Mouse (Mus musculus) stomach, embryonic 14.5 days (tissue): ENCODE measurements around the gene Slc17a1. TPM values are rescaled to one million over a fixed set of nuclear protein-coding genes. Genes with fewer than 3 reads are reported as not detected.

Experiments
- microRNA-seq: library from miRNA; unstranded; fragments of <30 nt; microRNA quantifications from one replicate; pipeline ENCODE4, GENCODE M21; 2016
- polyA plus RNA-seq: library from polyadenylated mRNA; unstranded; fragments of >200 nt; fragmentation: Nextera tagmentation; extraction: Ambion mirVana; gene quantifications from 2 replicates; pipeline ENCODE4 v1.2.1, GENCODE M21; 2014

Gene Slc17a1
- polyA plus RNA-seq, 1 experiment from 2014 or later: not detected

Small RNAs within 50 kb of the gene (microRNA-seq; reads per million reads assigned to microRNA genes)
- gene Gm44344: not detected

Other genes with a start within 250 kb of the Slc17a1 start
- 2.7 and 2.8 TPM in 2 replicates for gene Hist1h2be, start 246.6 kb upstream of the Slc17a1 start, polyA plus RNA-seq
- gene Hist1h1e, start 245.2 kb upstream of the Slc17a1 start, polyA plus RNA-seq: 17.5 and 18.7 TPM in 2 replicates
- 2.4 and 3.2 TPM in 2 replicates for gene Hist1h2ac, start 183.8 kb upstream of the Slc17a1 start, polyA plus RNA-seq
- gene Hist1h2bc, start 183.6 kb upstream of the Slc17a1 start, polyA plus RNA-seq: 58.8 and 65.1 TPM in 2 replicates
- not detected in 2 replicates for gene Hist1h1t, start 171.9 kb upstream of the Slc17a1 start, polyA plus RNA-seq
- 7.2 and 9.6 TPM in 2 replicates for gene Hist1h4c, start 169.3 kb upstream of the Slc17a1 start, polyA plus RNA-seq
- gene Hfe, start 156.9 kb upstream of the Slc17a1 start, polyA plus RNA-seq: 6.1 and 6.8 TPM in 2 replicates
- gene Hist1h1c, start 128.9 kb upstream of the Slc17a1 start, polyA plus RNA-seq: 38.5 and 39.4 TPM in 2 replicates
- gene Hist1h3c, start 122.1 kb upstream of the Slc17a1 start, polyA plus RNA-seq: 6.1 and 8.4 TPM in 2 replicates
- gene Hist1h2bb, start 121.0 kb upstream of the Slc17a1 start, polyA plus RNA-seq: 2.0 and 2.1 TPM in 2 replicates
- gene Hist1h2ab, start 116.6 kb upstream of the Slc17a1 start, polyA plus RNA-seq: 38.8 and 50.2 TPM in 2 replicates
- 11.1 and 11.8 TPM in 2 replicates for gene Hist1h3b, start 115.5 kb upstream of the Slc17a1 start, polyA plus RNA-seq
- 2.5 and 3.3 TPM in 2 replicates for gene Hist1h4b, start 110.7 kb upstream of the Slc17a1 start, polyA plus RNA-seq
- gene Hist1h4a, start 106.5 kb upstream of the Slc17a1 start, polyA plus RNA-seq: not detected in 2 replicates
- gene Hist1h3a, start 105.4 kb upstream of the Slc17a1 start, polyA plus RNA-seq: 6.1 and 6.5 TPM in 2 replicates
- gene Hist1h1a, start 104.1 kb upstream of the Slc17a1 start, polyA plus RNA-seq: 2.4 and 3.6 TPM in 2 replicates
- gene Trim38, start 97.8 kb upstream of the Slc17a1 start, polyA plus RNA-seq: not detected in 2 replicates
- gene Slc17a2, start 60.8 kb upstream of the Slc17a1 start, polyA plus RNA-seq: 0.13 and 0.17 TPM in 2 replicates
- gene Slc17a3, start 28.3 kb upstream of the Slc17a1 start, polyA plus RNA-seq: not detected in 2 replicates
- 0.53 and 0.85 TPM in 2 replicates for gene Slc17a4, start 47.3 kb downstream of the Slc17a1 start, polyA plus RNA-seq
- gene Hist1h2ba, start 66.4 kb downstream of the Slc17a1 start, polyA plus RNA-seq: not detected in 2 replicates
- gene Hist1h2aa, start 66.7 kb downstream of the Slc17a1 start, polyA plus RNA-seq: not detected in 2 replicates
- 0.98 and 1.7 TPM in 2 replicates for gene Scgn, start 123.5 kb downstream of the Slc17a1 start, polyA plus RNA-seq